Mouse (Mus musculus) forebrain, postnatal 0 days (tissue): ENCODE results near the gene Gprc5b. TPM values are rescaled to one million over a fixed set of nuclear protein-coding genes. Genes with fewer than 3 reads are reported as not detected.

Source experiments
- ATAC-seq: fragments of 200-750 bp; cut with Nextera tagmentation; 2 replicates; pipeline ENCODE4 v1.8.0; 2017; ENCODE audit warnings: mild to moderate bottlenecking, moderate library complexity
- DNase-seq: peaks from one replicate; pipeline ENCODE4 v3.0.0-alpha.2; 2015
- H3K27ac ChIP-seq: fragments of 300-500 bp; sonication (generic); 2 replicates; pipeline ENCODE4 v1.5.1; 2014; ENCODE audit warnings: low read depth, mild to moderate bottlenecking, antibody characterized with exemption, low read length, moderate library complexity, mixed read lengths
- H3K27me3 ChIP-seq: fragments of 300-500 bp; sonication (generic); 2 replicates; pipeline ENCODE4 v1.6.1; 2014; ENCODE audit warnings: mild to moderate bottlenecking, low read length, mixed read lengths; ENCODE audit not compliant: insufficient read depth
- H3K36me3 ChIP-seq: fragments of 300-500 bp; sonication (generic); 2 replicates; pipeline ENCODE4 v1.6.1; 2014; ENCODE audit warnings: mild to moderate bottlenecking, moderate library complexity; ENCODE audit not compliant: insufficient read depth
- H3K4me1 ChIP-seq: fragments of 300-500 bp; sonication (generic); 2 replicates; pipeline ENCODE4 v1.6.1; 2014; ENCODE audit warnings: antibody characterized with exemption; ENCODE audit not compliant: insufficient read depth
- H3K4me2 ChIP-seq: fragments of 300-500 bp; sonication (generic); 2 replicates; pipeline ENCODE4 v1.6.1; 2014; ENCODE audit warnings: low read depth, mild to moderate bottlenecking, moderate library complexity
- H3K4me3 ChIP-seq: fragments of 300-500 bp; sonication (generic); 2 replicates; pipeline ENCODE4 v1.5.1; 2014; ENCODE audit warnings: low read depth, low read length, mixed read lengths
- H3K9ac ChIP-seq: fragments of 300-500 bp; sonication (generic); 2 replicates; pipeline ENCODE4 v1.6.1; 2014; ENCODE audit warnings: mild to moderate bottlenecking
- H3K9me3 ChIP-seq: fragments of 300-500 bp; sonication (generic); 2 replicates; pipeline ENCODE4 v1.6.1; 2016; ENCODE audit warnings: low read length
- CTCF ChIP-seq: sonication (generic); IDR thresholded peaks from 2 replicates; pipeline ENCODE4 v1.5.1; 2016; ENCODE audit warnings: antibody characterized with exemption, control low read depth, low read depth
- WGBS: fragments of 180-500 bp; shearing (Covaris S2); extraction: QIAGEN DNeasy Blood & Tissue Kit; methylation state at CpG from one replicate; pipeline ENCODE4 v1.1.7; 2014; 5-methylcytosine and 5-hydroxymethylcytosine counted together
- polyA plus RNA-seq: library from polyadenylated mRNA; unstranded; fragments of >200 nt; fragmentation: Nextera tagmentation; extraction: Ambion mirVana; gene quantifications from 2 replicates; pipeline ENCODE4 v1.2.1, GENCODE M21; 2015
- total RNA-seq: library from RNA; depleted of rRNA; stranded (reverse); fragments of >200 nt; gene quantifications from 2 replicates; pipeline ENCODE4 v1.2.3, GENCODE M21; 2014; rRNA removed

The Gprc5b gene
- total RNA-seq (18.7 and 34.0 TPM in 2 replicates), polyA plus RNA-seq (6.7 and 6.9 TPM in 2 replicates)

- 8% methylated on average over 42 of the region's 44 CpGs for WGBS
- Histone ChIP-seq H3K4me3 (peak within 1 kb of the TSS; percentile 49), H3K9ac (peak within 1 kb of the TSS; percentile 54), H3K27me3 (no peaks in the 10 kb centered on the region), H3K27ac (peak within 1 kb of the TSS; percentile 74), H3K4me2 (peak within 1 kb of the TSS; percentile 69), H3K36me3 (no peaks in the 10 kb centered on the region), H3K9me3 (no peaks in the 10 kb centered on the region), H3K4me1 (peaks cover 42% of the 10 kb centered on the region)
- peak; percentile 11; the same call in 1 of the 2 replicates for TF ChIP-seq CTCF
- peak; percentile 78 for ATAC-seq
- DNase-seq: peak; percentile 80
Observed at GRCm38 (mm10) chr7:118995007-118995406, at the start of gene Gprc5b. TSS of gene Gprc5b (minus strand) at chr7:118995211.

GRCm38 (mm10) chr7:119041502-119041901 lies 46.5 kb upstream of the Gprc5b start:
- TF ChIP-seq CTCF: no peak
- ATAC-seq: no peak
- Histone ChIP-seq H3K27me3 (no peaks in the 10 kb centered on the region), H3K9ac (no peak overlapping the region), H3K36me3 (no peaks in the 10 kb centered on the region), H3K27ac (no peak overlapping the region), H3K4me1 (no peaks in the 10 kb centered on the region), H3K4me3 (no peak overlapping the region), H3K4me2 (no peak overlapping the region), H3K9me3 (peaks cover 3% of the 10 kb centered on the region; the same call in 1 of the 2 replicates)
- no peak for DNase-seq

GRCm38 (mm10) chr7:119037581-119037980 lies 42.6 kb upstream of the Gprc5b start:
- DNase-seq (no peak), ATAC-seq (no peak)
- no peak for TF ChIP-seq CTCF
- Histone ChIP-seq H3K27me3 (no peaks in the 10 kb centered on the region), H3K4me2 (no peak overlapping the region), H3K9ac (no peak overlapping the region), H3K4me3 (no peak overlapping the region), H3K27ac (no peak overlapping the region), H3K4me1 (no peaks in the 10 kb centered on the region), H3K36me3 (no peaks in the 10 kb centered on the region), H3K9me3 (peaks cover 5% of the 10 kb centered on the region; the same call in 1 of the 2 replicates)

DNA sequence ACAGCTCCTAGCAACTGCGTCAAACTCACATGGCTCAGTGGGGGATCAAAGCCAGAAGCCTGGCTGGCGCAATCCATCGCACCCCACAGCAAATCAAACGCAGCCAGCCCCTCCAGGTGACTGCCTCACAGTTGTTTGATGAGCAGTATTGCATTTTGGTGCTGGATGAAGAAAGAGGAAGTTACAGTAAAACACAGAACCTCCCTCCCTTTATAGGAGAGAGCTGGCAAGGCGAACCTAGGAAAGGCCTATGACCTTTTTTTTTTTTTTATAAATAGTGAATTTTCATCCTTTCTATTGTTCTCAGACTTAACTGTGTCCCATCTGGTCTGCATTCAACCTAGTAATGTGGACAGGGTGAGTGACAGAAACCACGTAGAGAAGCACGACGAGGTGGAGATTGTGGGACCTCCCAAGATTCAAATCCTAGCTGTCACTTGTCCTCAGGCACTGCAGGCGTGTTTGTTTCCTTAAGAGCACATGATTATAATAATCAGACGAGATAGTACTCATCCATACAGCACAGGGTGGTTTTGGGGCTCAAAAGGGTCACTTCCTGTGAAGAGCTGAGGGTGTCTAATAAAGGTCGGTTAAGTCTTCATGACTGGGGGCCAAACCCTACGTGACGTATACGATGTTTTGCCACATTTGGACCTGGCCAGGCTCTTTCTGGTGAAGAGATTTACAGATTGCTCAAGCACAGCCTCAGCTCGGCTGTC lies 39.4 kb upstream of the Gprc5b start:
- Histone ChIP-seq H3K4me1 (no peaks in the 10 kb centered on the region), H3K27me3 (no peaks in the 10 kb centered on the region), H3K4me3 (no peak overlapping the region), H3K4me2 (no peak overlapping the region), H3K9me3 (peaks cover 5% of the 10 kb centered on the region; the same call in 1 of the 2 replicates), H3K9ac (no peak overlapping the region), H3K27ac (no peak overlapping the region), H3K36me3 (no peaks in the 10 kb centered on the region)
- TF ChIP-seq CTCF: no peak
- DNase-seq: no peak
- 75% methylated on average over 15 of the region's 15 CpGs for WGBS
- no peak for ATAC-seq

GRCm38 (mm10) chr7:119023394-119023921 lies 28.4 kb upstream of the Gprc5b start:
- ATAC-seq: 0 out of 2 replicates have a peak, but pooled peaks have one; percentile 19
- Histone ChIP-seq H3K36me3 (no peaks in the 10 kb centered on the region), H3K27me3 (no peaks in the 10 kb centered on the region), H3K4me2 (no peak overlapping the region), H3K9me3 (no peaks in the 10 kb centered on the region), H3K27ac (no peak overlapping the region), H3K9ac (no peak overlapping the region), H3K4me1 (no peaks in the 10 kb centered on the region), H3K4me3 (no peak overlapping the region)
- 20% methylated on average over 17 of the region's 17 CpGs for WGBS
- TF ChIP-seq CTCF: peak; percentile 85
- peak; percentile 79 for DNase-seq

DNA sequence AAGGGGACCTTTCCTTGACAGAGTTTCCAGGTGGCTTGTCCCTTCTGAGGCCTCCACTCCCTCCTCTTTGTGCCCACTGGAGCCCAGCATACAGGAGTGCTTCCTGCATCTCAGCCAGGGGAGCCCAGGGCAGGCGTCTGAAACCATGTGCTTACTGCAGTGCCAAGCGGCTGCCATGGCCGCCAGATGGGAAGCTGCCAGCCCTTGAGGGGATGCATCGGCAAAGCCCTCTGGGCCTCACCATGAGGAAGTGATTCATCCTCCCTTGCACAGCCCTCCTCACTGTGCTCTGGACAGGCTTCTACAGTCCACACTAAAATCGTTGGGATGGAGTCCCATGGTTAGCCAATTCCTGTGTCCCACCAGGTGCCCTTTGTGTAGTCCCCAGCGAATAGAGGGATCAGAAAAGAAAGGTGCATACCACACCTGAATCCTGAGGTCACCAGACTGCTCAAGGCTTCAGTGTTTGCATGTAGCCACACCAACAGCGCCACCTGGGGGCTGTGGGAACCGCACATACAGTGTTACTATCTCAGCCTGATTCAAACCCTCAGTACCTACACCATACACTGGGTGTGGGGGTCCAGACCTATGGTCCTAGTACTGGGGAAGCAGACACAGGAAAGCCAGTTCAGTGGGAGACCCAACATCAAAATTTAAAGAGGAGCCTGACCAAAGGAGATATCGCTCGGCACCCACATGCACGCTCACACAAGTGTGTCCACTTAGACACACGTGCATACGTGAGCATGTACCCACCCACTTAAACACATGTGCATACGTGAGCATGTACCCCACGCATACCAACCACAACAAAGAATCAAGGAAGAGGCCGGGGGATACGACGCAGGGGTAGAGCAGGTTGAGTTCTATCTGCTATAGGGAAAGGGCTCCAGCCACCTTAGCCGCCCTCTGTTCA lies 27.5 kb upstream of the Gprc5b start:
- Histone ChIP-seq H3K27ac (no peak overlapping the region), H3K9me3 (no peaks in the 10 kb centered on the region), H3K4me1 (no peaks in the 10 kb centered on the region), H3K36me3 (no peaks in the 10 kb centered on the region), H3K4me3 (no peak overlapping the region), H3K27me3 (no peaks in the 10 kb centered on the region), H3K4me2 (no peak overlapping the region), H3K9ac (no peak overlapping the region)
- DNase-seq: peak; percentile 50
- peak; percentile 66 for ATAC-seq
- WGBS: 74% methylated on average over 19 of the region's 19 CpGs
- peak; percentile 63 for TF ChIP-seq CTCF
